Mouse (Mus musculus): ENCODE results near the gene Col23a1.

- TF ChIP-seq POLR2A (IDR thresholded peaks at IDR 0.05; ENCODE audit: insufficient read depth, low read depth, low read length): no peak
- TF ChIP-seq CTCF (IDR thresholded peaks at IDR 0.05): no peak
- no peak for TF ChIP-seq EP300 (IDR thresholded peaks at IDR 0.05; ENCODE audit: insufficient read depth, low read depth, low read length)
Observed at GRCm38 (mm10) chr11:51588833-51589232, 299.1 kb downstream of the Col23a1 start.

All from heart, adult 2 months (tissue).